Mouse (Mus musculus) testis, adult 2 months (tissue): ENCODE data around the gene Cblb.

Experiments used
- CTCF ChIP-seq: fragments of 200-500 bp; IDR thresholded peaks from 2 replicates; pipeline ENCODE4 v1.5.1; 2012; ENCODE audit warnings: low read depth, mild to moderate bottlenecking, inconsistent platforms, low read length, moderate library complexity; ENCODE audit not compliant: control insufficient read depth, insufficient read depth, insufficient replicate concordance
- POLR2A ChIP-seq: fragments of 200-500 bp; IDR thresholded peaks from 2 replicates; pipeline ENCODE4 v1.6.1; 2012; ENCODE audit warnings: low read depth, mild to moderate bottlenecking, inconsistent platforms, low read length, moderate library complexity; ENCODE audit not compliant: control insufficient read depth

GRCm38 (mm10) chr16:52070128-52070527 lies 39.1 kb downstream of the Cblb start:
- TF ChIP-seq POLR2A: no peak
- TF ChIP-seq CTCF: no peak
